Mouse (Mus musculus): ENCODE measurements at regions not wholly inside any gene's neighbourhood (a gene's known extent, or its start where the extent isn't known, plus 50 kb on each side); places are given as distances from the start of the nearest gene placed in this dataset.

DNA sequence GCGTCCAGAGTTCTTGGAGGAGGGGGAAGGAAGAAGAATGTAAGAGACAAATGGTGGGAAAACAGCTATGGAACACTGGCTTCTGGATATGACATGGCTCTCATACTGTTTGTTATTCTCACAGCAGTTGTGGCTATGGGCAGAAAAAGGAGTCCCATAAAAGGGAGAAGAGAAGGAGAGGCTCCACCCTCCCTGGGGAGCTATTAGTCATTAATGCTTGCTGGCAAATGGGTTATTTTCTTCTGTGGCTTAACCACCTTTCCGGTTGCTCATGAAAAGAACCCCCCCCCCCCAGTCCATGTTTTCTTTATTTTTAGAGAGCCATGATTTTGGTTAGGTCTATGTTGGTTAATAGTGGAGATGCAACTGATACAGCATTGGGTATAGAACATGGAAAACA lies 253.9 kb upstream of the Noct start:
- no peak for TF ChIP-seq CTCF (IDR thresholded peaks at IDR 0.05; ENCODE audit: control insufficient read depth, insufficient read depth, insufficient replicate concordance, low read depth, low read length)
- no peak for TF ChIP-seq POLR2A (IDR thresholded peaks at IDR 0.05; ENCODE audit: control insufficient read depth, low read depth, low read length)

Data from testis, adult 2 months (tissue).